Mouse (Mus musculus) testis, adult 2 months (tissue): ENCODE results near the gene Noxa1. TPM values are rescaled to one million over a fixed set of nuclear protein-coding genes. Genes with fewer than 3 reads are reported as not detected.

Experiments
- H3K27ac ChIP-seq: fragments of 200-500 bp; 2 replicates; pipeline ENCODE4 v1.5.1; 2012; ENCODE audit warnings: low read depth, low read length; ENCODE audit not compliant: control insufficient read depth, insufficient read depth
- H3K27me3 ChIP-seq: fragments of 200-500 bp; 2 replicates; pipeline ENCODE4 v1.6.1; 2012; ENCODE audit warnings: mild to moderate bottlenecking, low read length, moderate library complexity; ENCODE audit not compliant: control insufficient read depth, insufficient read depth
- H3K36me3 ChIP-seq: fragments of 200-500 bp; 2 replicates; pipeline ENCODE4 v1.6.1; 2012; ENCODE audit warnings: mild to moderate bottlenecking, low read length; ENCODE audit not compliant: control insufficient read depth, insufficient read depth
- H3K4me1 ChIP-seq: fragments of 200-500 bp; 2 replicates; pipeline ENCODE4 v1.6.1; 2012; ENCODE audit warnings: low read length; ENCODE audit not compliant: control insufficient read depth, insufficient read depth
- H3K4me3 ChIP-seq: fragments of 200-500 bp; 2 replicates; pipeline ENCODE4 v1.5.1; 2012; ENCODE audit warnings: low read depth, mild to moderate bottlenecking, low read length, moderate library complexity, mixed read lengths; ENCODE audit not compliant: control insufficient read depth
- CTCF ChIP-seq: fragments of 200-500 bp; IDR thresholded peaks from 2 replicates; pipeline ENCODE4 v1.5.1; 2012; ENCODE audit warnings: low read depth, mild to moderate bottlenecking, inconsistent platforms, low read length, moderate library complexity; ENCODE audit not compliant: control insufficient read depth, insufficient read depth, insufficient replicate concordance
- POLR2A ChIP-seq: fragments of 200-500 bp; IDR thresholded peaks from 2 replicates; pipeline ENCODE4 v1.6.1; 2012; ENCODE audit warnings: low read depth, mild to moderate bottlenecking, inconsistent platforms, low read length, moderate library complexity; ENCODE audit not compliant: control insufficient read depth
- polyA plus RNA-seq: library from polyadenylated mRNA; depleted of rRNA; stranded (reverse); fragments of >200 nt; gene quantifications from 2 replicates; pipeline ENCODE4 v1.2.3, GENCODE M21; 2012

Gene Noxa1
- polyA plus RNA-seq, 1 experiment: 0.14 TPM

- Histone ChIP-seq H3K27ac (no peak overlapping the region), H3K36me3 (no peaks in the 10 kb centered on the region), H3K27me3 (no peaks in the 10 kb centered on the region), H3K4me3 (no peak overlapping the region), H3K4me1 (no peaks in the 10 kb centered on the region; the same call in 1 of the 2 replicates)
- TF ChIP-seq CTCF (no peak), POLR2A (no peak)
Observed at GRCm38 (mm10) chr2:25114308-25114707, 19.4 kb upstream of the Noxa1 start.

- no peaks in the 10 kb centered on the region for H3K27me3 ChIP-seq
- no peaks in the 10 kb centered on the region; the same call in 1 of the 2 replicates for H3K4me1 ChIP-seq
- H3K27ac ChIP-seq: no peak overlapping the region
- TF ChIP-seq POLR2A (no peak), CTCF (no peak)
- H3K36me3 ChIP-seq: no peaks in the 10 kb centered on the region
- no peak overlapping the region for H3K4me3 ChIP-seq
Observed at GRCm38 (mm10) chr2:25111184-25111791, 16.3 kb upstream of the Noxa1 start.

- no peaks in the 10 kb centered on the region for H3K27me3 ChIP-seq
- no peak overlapping the region for H3K27ac ChIP-seq
- no peaks in the 10 kb centered on the region for H3K36me3 ChIP-seq
- H3K4me3 ChIP-seq: no peak overlapping the region
- H3K4me1 ChIP-seq: no peaks in the 10 kb centered on the region; the same call in 1 of the 2 replicates
- no peak for TF ChIP-seq POLR2A
- TF ChIP-seq CTCF: no peak
Observed at GRCm38 (mm10) chr2:25110505-25111183, 15.7 kb upstream of the Noxa1 start.

- no peaks in the 10 kb centered on the region for H3K36me3 ChIP-seq
- H3K27ac ChIP-seq: no peak overlapping the region
- no peaks in the 10 kb centered on the region; the same call in 1 of the 2 replicates for H3K4me1 ChIP-seq
- H3K27me3 ChIP-seq: no peaks in the 10 kb centered on the region
- no peak overlapping the region for H3K4me3 ChIP-seq
- no peak for TF ChIP-seq CTCF
Observed at GRCm38 (mm10) chr2:25109487-25109886, 14.5 kb upstream of the Noxa1 start.

GRCm38 (mm10) chr2:25106045-25106444, 11.1 kb upstream of the Noxa1 start:
- no peak overlapping the region for H3K27ac ChIP-seq
- no peaks in the 10 kb centered on the region for H3K27me3 ChIP-seq
- no peak overlapping the region for H3K4me3 ChIP-seq
- TF ChIP-seq CTCF (no peak), POLR2A (no peak)
- no peaks in the 10 kb centered on the region; the same call in 1 of the 2 replicates for H3K4me1 ChIP-seq
- no peaks in the 10 kb centered on the region for H3K36me3 ChIP-seq

GRCm38 (mm10) chr2:25104122-25104521, 9.2 kb upstream of the Noxa1 start:
- no peaks in the 10 kb centered on the region for H3K36me3 ChIP-seq
- TF ChIP-seq CTCF: no peak
- no peak for TF ChIP-seq POLR2A
- no peak overlapping the region for H3K4me3 ChIP-seq
- no peaks in the 10 kb centered on the region for H3K27me3 ChIP-seq
- H3K27ac ChIP-seq: no peak overlapping the region
- H3K4me1 ChIP-seq: no peaks in the 10 kb centered on the region

GRCm38 (mm10) chr2:25099703-25100102, 4.8 kb upstream of the Noxa1 start:
- H3K4me1 ChIP-seq: peaks cover 5% of the 10 kb centered on the region
- TF ChIP-seq POLR2A: no peak
- TF ChIP-seq CTCF: no peak
- H3K36me3 ChIP-seq: no peaks in the 10 kb centered on the region
- no peaks in the 10 kb centered on the region for H3K27me3 ChIP-seq
- H3K27ac ChIP-seq: no peak overlapping the region
- H3K4me3 ChIP-seq: no peak overlapping the region
